Comparison of ENCODE assay signal across 29 mouse cellular contexts in the genomic region with DNA sequence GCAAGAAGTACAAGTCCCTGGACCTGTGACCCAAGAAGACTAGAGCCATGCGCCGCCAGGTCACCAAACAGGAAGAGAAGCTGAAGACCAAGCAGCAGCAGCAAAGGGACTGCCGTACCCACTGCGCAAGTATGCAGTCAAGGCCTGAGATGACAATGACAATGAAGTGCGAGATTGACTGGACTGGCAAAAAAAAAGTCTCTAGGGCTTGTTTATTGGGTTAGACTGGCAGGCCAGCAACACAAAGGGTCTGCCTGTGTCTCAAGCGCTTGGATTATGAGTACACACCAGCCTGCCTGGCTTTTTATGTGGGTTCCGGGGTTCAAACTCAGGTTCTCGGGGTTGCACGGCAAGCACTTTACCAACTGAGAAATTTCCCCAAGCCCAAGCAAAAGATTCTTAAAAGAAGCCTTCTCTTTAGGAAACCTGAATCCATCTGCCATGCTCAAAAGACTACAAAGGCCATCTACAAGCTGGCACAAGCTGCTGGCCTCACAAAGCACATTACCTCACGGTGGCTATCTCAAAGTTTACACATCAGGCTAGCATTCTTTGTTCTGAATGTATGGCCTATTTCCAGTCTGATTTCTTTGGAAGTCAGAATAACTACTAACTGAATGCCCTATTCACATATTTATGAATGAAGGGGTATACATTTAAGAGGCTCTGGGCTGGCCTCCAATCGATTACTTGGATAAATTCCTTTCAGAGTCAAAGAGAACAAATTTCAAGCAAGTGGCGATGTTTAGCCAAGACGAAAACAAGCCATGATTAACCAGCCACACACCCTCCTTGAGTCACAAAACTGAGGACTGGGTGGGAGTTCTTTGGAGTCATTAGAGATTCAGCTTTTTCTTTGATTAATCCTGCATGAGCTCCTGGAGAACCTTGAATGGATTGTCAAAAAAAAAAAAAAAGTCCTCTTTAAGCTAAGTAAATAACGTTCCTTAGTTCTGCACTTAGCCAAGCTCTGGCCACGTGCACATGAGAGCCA. TPM values are rescaled to one million over a fixed set of nuclear protein-coding genes. Genes with fewer than 3 reads are reported as not detected.
A peak's percentile ranks its signal among the peaks of the same experiment; 100 is the strongest.
DNase-seq lines count a peak whose midpoint lies in the region; ATAC-seq lines count a peak whose summit lies in the region.
"Had no signal": no experiment of that assay in that cellular context is flagged by ENCODE, and none has a peak within 500 bp of the region (broad histone marks: within the 10 kb centered on the region; RNA-seq: fewer than 3 reads in every experiment).

No protein-coding gene starts in this region.

- DNase-seq in midbrain, embryonic 14.5 days = peak; percentile 6
- no peak for DNase-seq in midbrain, embryonic 11.5 days (ENCODE audit: low spot score, missing footprints)
- peak; percentile 33 for DNase-seq in embryonic facial prominence, embryonic 14.5 days (ENCODE audit: low spot score)
- DNase-seq in gastrocnemius, postnatal 4 days (ENCODE audit: low spot score in 2 of 2) = no peak
- no peak for DNase-seq in cerebellum, postnatal 36 days
- DNase-seq: cerebellum, adult 18-20 months; cerebellum, postnatal 14 days; gastrocnemius, postnatal 25 days; kidney, adult 11 months; liver; lung, postnatal 10 days; thymus, postnatal 14 days had no signal

- H3K9me3 ChIP-seq in forebrain, embryonic 13.5 days (replicated peaks) = no peaks in the 10 kb centered on the region
- no peaks in the 10 kb centered on the region for H3K9me3 ChIP-seq in forebrain, embryonic 12.5 days
- H3K9me3 ChIP-seq in midbrain, embryonic 14.5 days (ENCODE audit: control insufficient read depth, low read length) = no peaks in the 10 kb centered on the region
- no peaks in the 10 kb centered on the region for H3K9me3 ChIP-seq in midbrain, embryonic 11.5 days (ENCODE audit: control insufficient read depth, low read length)
- no peaks in the 10 kb centered on the region for H3K9me3 ChIP-seq in embryonic facial prominence, embryonic 14.5 days (ENCODE audit: control insufficient read depth, low read length)
- no peaks in the 10 kb centered on the region for H3K9me3 ChIP-seq in stomach, embryonic 16.5 days (replicated peaks; ENCODE audit: control insufficient read depth, low read length)
- H3K9me3 ChIP-seq: limb, embryonic 10.5 days; midbrain, embryonic 10.5 days had no signal

- H3K4me1 ChIP-seq in forebrain, embryonic 13.5 days = peaks cover 5% of the 10 kb centered on the region; the same call in 1 of the 2 replicates
- no peaks in the 10 kb centered on the region for H3K4me1 ChIP-seq in forebrain, embryonic 12.5 days
- no peaks in the 10 kb centered on the region for H3K4me1 ChIP-seq in midbrain, embryonic 14.5 days (ENCODE audit: control insufficient read depth, insufficient read depth, low read length)
- H3K4me1 ChIP-seq in midbrain, embryonic 11.5 days (ENCODE audit: control insufficient read depth, insufficient read depth, low read length) = no peaks in the 10 kb centered on the region
- H3K4me1 ChIP-seq in embryonic facial prominence, embryonic 14.5 days (ENCODE audit: control insufficient read depth, insufficient read depth, low read length) = no peaks in the 10 kb centered on the region
- peaks cover 3% of the 10 kb centered on the region; the same call in 1 of the 2 replicates for H3K4me1 ChIP-seq in stomach, embryonic 16.5 days (ENCODE audit: control insufficient read depth, insufficient read depth, low read length)
- H3K4me1 ChIP-seq: limb, embryonic 10.5 days; midbrain, embryonic 10.5 days had no signal

- WGBS in forebrain, embryonic 13.5 days = 42% methylated on average over 15 of the region's 15 CpGs
- WGBS in forebrain, embryonic 12.5 days = 55% methylated on average over 15 of the region's 15 CpGs
- 76% methylated on average over 15 of the region's 15 CpGs for WGBS in midbrain, embryonic 14.5 days
- 81% methylated on average over 15 of the region's 15 CpGs for WGBS in midbrain, embryonic 11.5 days
- WGBS in embryonic facial prominence, embryonic 14.5 days = 75% methylated on average over 15 of the region's 15 CpGs
- 69% methylated on average over 15 of the region's 15 CpGs for WGBS in stomach, embryonic 16.5 days

- no peak overlapping the region for H3K4me3 ChIP-seq in forebrain, embryonic 13.5 days
- H3K4me3 ChIP-seq in forebrain, embryonic 12.5 days (replicated peaks) = no peak overlapping the region
- H3K4me3 ChIP-seq in midbrain, embryonic 14.5 days (replicated peaks; ENCODE audit: low read depth, low read length) = no peak overlapping the region
- no peak overlapping the region for H3K4me3 ChIP-seq in midbrain, embryonic 11.5 days (ENCODE audit: low read depth, low read length)
- H3K4me3 ChIP-seq in embryonic facial prominence, embryonic 14.5 days (ENCODE audit: low read depth, low read length) = no peak overlapping the region
- H3K4me3 ChIP-seq in stomach, embryonic 16.5 days (replicated peaks; ENCODE audit: low read length) = no peak overlapping the region
- H3K4me3 ChIP-seq: limb, embryonic 10.5 days; midbrain, embryonic 10.5 days had no signal

- no peak overlapping the region for H3K9ac ChIP-seq in forebrain, embryonic 13.5 days
- no peak overlapping the region for H3K9ac ChIP-seq in forebrain, embryonic 12.5 days
- H3K9ac ChIP-seq in midbrain, embryonic 14.5 days (replicated peaks; ENCODE audit: low read length) = no peak overlapping the region
- no peak overlapping the region for H3K9ac ChIP-seq in midbrain, embryonic 11.5 days (ENCODE audit: low read length)
- no peak overlapping the region for H3K9ac ChIP-seq in embryonic facial prominence, embryonic 14.5 days (ENCODE audit: low read depth, low read length)
- H3K9ac ChIP-seq in stomach, embryonic 16.5 days (ENCODE audit: low read length) = no peak overlapping the region

- no peaks in the 10 kb centered on the region for H3K36me3 ChIP-seq in forebrain, embryonic 13.5 days (ENCODE audit: poor library complexity, severe bottlenecking)
- H3K36me3 ChIP-seq in forebrain, embryonic 12.5 days (replicated peaks) = no peaks in the 10 kb centered on the region
- no peaks in the 10 kb centered on the region for H3K36me3 ChIP-seq in midbrain, embryonic 14.5 days (ENCODE audit: control insufficient read depth, insufficient read depth, low read length)
- H3K36me3 ChIP-seq in midbrain, embryonic 11.5 days (ENCODE audit: control insufficient read depth, insufficient read depth, low read length) = no peaks in the 10 kb centered on the region
- H3K36me3 ChIP-seq in embryonic facial prominence, embryonic 14.5 days (ENCODE audit: control insufficient read depth, insufficient read depth, low read length) = no peaks in the 10 kb centered on the region
- H3K36me3 ChIP-seq in stomach, embryonic 16.5 days (ENCODE audit: control insufficient read depth, insufficient read depth, low read length) = no peaks in the 10 kb centered on the region
- H3K36me3 ChIP-seq: limb, embryonic 10.5 days; midbrain, embryonic 10.5 days had no signal

- H3K27me3 ChIP-seq in forebrain, embryonic 13.5 days = peaks cover 69% of the 10 kb centered on the region
- H3K27me3 ChIP-seq in forebrain, embryonic 12.5 days = peaks cover 66% of the 10 kb centered on the region
- H3K27me3 ChIP-seq in midbrain, embryonic 14.5 days (ENCODE audit: control insufficient read depth, insufficient read depth, low read length) = no peaks in the 10 kb centered on the region
- no peaks in the 10 kb centered on the region for H3K27me3 ChIP-seq in midbrain, embryonic 11.5 days (ENCODE audit: control insufficient read depth, insufficient read depth, low read length)
- no peaks in the 10 kb centered on the region for H3K27me3 ChIP-seq in embryonic facial prominence, embryonic 14.5 days (replicated peaks; ENCODE audit: control insufficient read depth, insufficient read depth, low read length)
- peaks cover 3% of the 10 kb centered on the region; the same call in 1 of the 2 replicates for H3K27me3 ChIP-seq in stomach, embryonic 16.5 days (ENCODE audit: control insufficient read depth, insufficient read depth, low read length)

- H3K4me2 ChIP-seq in forebrain, embryonic 13.5 days = no peak overlapping the region
- H3K4me2 ChIP-seq in forebrain, embryonic 12.5 days = no peak overlapping the region
- no peak overlapping the region for H3K4me2 ChIP-seq in midbrain, embryonic 14.5 days (ENCODE audit: low read length)
- no peak overlapping the region for H3K4me2 ChIP-seq in midbrain, embryonic 11.5 days
- H3K4me2 ChIP-seq in embryonic facial prominence, embryonic 14.5 days (ENCODE audit: low read depth, low read length) = no peak overlapping the region
- H3K4me2 ChIP-seq in stomach, embryonic 16.5 days (ENCODE audit: low read depth, low read length) = no peak overlapping the region

- H3K27ac ChIP-seq in forebrain, embryonic 13.5 days = no peak overlapping the region
- H3K27ac ChIP-seq in forebrain, embryonic 12.5 days = no peak overlapping the region
- H3K27ac ChIP-seq in midbrain, embryonic 14.5 days (replicated peaks; ENCODE audit: low read depth, low read length) = no peak overlapping the region
- H3K27ac ChIP-seq in midbrain, embryonic 11.5 days (ENCODE audit: low read depth, low read length) = no peak overlapping the region
- no peak overlapping the region for H3K27ac ChIP-seq in embryonic facial prominence, embryonic 14.5 days (replicated peaks; ENCODE audit: low read depth, low read length)
- H3K27ac ChIP-seq in stomach, embryonic 16.5 days (ENCODE audit: low read length) = no peak overlapping the region
- H3K27ac ChIP-seq: hindbrain, postnatal 0 days; limb, embryonic 10.5 days; midbrain, embryonic 10.5 days had no signal

- ATAC-seq in forebrain, embryonic 13.5 days = peak; percentile 86
- ATAC-seq in forebrain, embryonic 12.5 days (ENCODE audit: low FRiP score) = no peak; the same call in 1 of the 2 replicates
- ATAC-seq in midbrain, embryonic 14.5 days (ENCODE audit: low FRiP score, low TSS enrichment) = no peak
- ATAC-seq in midbrain, embryonic 11.5 days (ENCODE audit: low FRiP score) = no peak
- no peak for ATAC-seq in embryonic facial prominence, embryonic 14.5 days (ENCODE audit: low read depth)
- ATAC-seq in stomach, embryonic 16.5 days (ENCODE audit: insufficient read depth, low FRiP score) = peak; percentile 54; the same call in 1 of the 2 replicates
- ATAC-seq: CD4-positive, CD25-positive, alpha-beta regulatory T cell, adult 4 months; hindbrain, postnatal 0 days; Patski had no signal

RNA-seq across cellular contexts. Expression of gene Npy4r, which starts 12.3 kb away (rescaled TPM):
- 0.04 and 0.05 TPM in 2 replicates for polyA plus RNA-seq in forebrain, embryonic 13.5 days (2015; fragmentation: Nextera tagmentation; extraction: Ambion mirVana)
- polyA plus RNA-seq in forebrain, embryonic 12.5 days (2016; fragmentation: Nextera tagmentation; extraction: Ambion mirVana) = 0.05 TPM in 1 of 2 replicates, not detected in the other
- 0.13 and 0.18 TPM in 2 replicates for polyA plus RNA-seq in midbrain, embryonic 14.5 days (2014; fragmentation: Nextera tagmentation; extraction: Ambion mirVana)
- polyA plus RNA-seq in midbrain, embryonic 11.5 days (2014; fragmentation: Nextera tagmentation; extraction: Ambion mirVana) = not detected in 2 replicates
- 0.26 TPM in 1 of 2 replicates, not detected in the other for polyA plus RNA-seq in embryonic facial prominence, embryonic 14.5 days (2014; fragmentation: Nextera tagmentation; extraction: Ambion mirVana)
- polyA plus RNA-seq in stomach, embryonic 16.5 days (2015; fragmentation: Nextera tagmentation; extraction: Ambion mirVana) = 0.46 and 0.47 TPM in 2 replicates
- total RNA-seq in gastrocnemius, postnatal 4 days (2021) = under 1 TPM; 0.13 to 0.17 TPM
- total RNA-seq: hematopoietic stem cell, adult 5-6 weeks; left cerebral cortex, adult 8-10 months; neutrophil, adult 5-6 weeks had no signal
- polyA plus RNA-seq: CD4-positive, CD25-positive, alpha-beta regulatory T cell, adult 4 months; limb, embryonic 10.5 days; liver, embryonic 16.5 days; midbrain, embryonic 10.5 days had no signal

RNA-seq across cellular contexts. Expression of gene A630023A22Rik, which starts 37.4 kb away (rescaled TPM):
- polyA plus RNA-seq in forebrain, embryonic 13.5 days (2015; fragmentation: Nextera tagmentation; extraction: Ambion mirVana) = not detected in 2 replicates
- not detected in 2 replicates for polyA plus RNA-seq in forebrain, embryonic 12.5 days (2016; fragmentation: Nextera tagmentation; extraction: Ambion mirVana)
- not detected in 2 replicates for polyA plus RNA-seq in midbrain, embryonic 14.5 days (2014; fragmentation: Nextera tagmentation; extraction: Ambion mirVana)
- polyA plus RNA-seq in midbrain, embryonic 11.5 days (2014; fragmentation: Nextera tagmentation; extraction: Ambion mirVana) = not detected in 2 replicates
- not detected in 2 replicates for polyA plus RNA-seq in embryonic facial prominence, embryonic 14.5 days (2014; fragmentation: Nextera tagmentation; extraction: Ambion mirVana)
- 0.43 and 0.76 TPM in 2 replicates for polyA plus RNA-seq in stomach, embryonic 16.5 days (2015; fragmentation: Nextera tagmentation; extraction: Ambion mirVana)
- total RNA-seq in gastrocnemius, postnatal 4 days (2021) = not detected
- total RNA-seq: adrenal gland, adult 18-20 months; gastrocnemius, postnatal 25 days; hematopoietic stem cell, adult 5-6 weeks; layer of hippocampus, postnatal 14 days; left cerebral cortex, adult 8-10 months; neutrophil, adult 5-6 weeks had no signal
- polyA plus RNA-seq: CD4-positive, CD25-positive, alpha-beta regulatory T cell, adult 4 months; heart, postnatal 0 days; hindbrain, postnatal 0 days; kidney, embryonic 16.5 days; limb, embryonic 10.5 days; liver, embryonic 16.5 days; midbrain, embryonic 10.5 days; small intestine, adult 2 months had no signal

RNA-seq across cellular contexts. Expression of gene Anxa8, which starts 54.2 kb away (rescaled TPM):
- polyA plus RNA-seq in forebrain, embryonic 13.5 days (2015; fragmentation: Nextera tagmentation; extraction: Ambion mirVana) = not detected in 2 replicates
- 0.24 and 0.61 TPM in 2 replicates for polyA plus RNA-seq in forebrain, embryonic 12.5 days (2016; fragmentation: Nextera tagmentation; extraction: Ambion mirVana)
- polyA plus RNA-seq in midbrain, embryonic 14.5 days (2014; fragmentation: Nextera tagmentation; extraction: Ambion mirVana) = not detected in 2 replicates
- polyA plus RNA-seq in midbrain, embryonic 11.5 days (2014; fragmentation: Nextera tagmentation; extraction: Ambion mirVana) = 0.81 and 1.0 TPM in 2 replicates
- polyA plus RNA-seq in embryonic facial prominence, embryonic 14.5 days (2014; fragmentation: Nextera tagmentation; extraction: Ambion mirVana) = 25.3 and 34.6 TPM in 2 replicates
- polyA plus RNA-seq in stomach, embryonic 16.5 days (2015; fragmentation: Nextera tagmentation; extraction: Ambion mirVana) = 56.1 and 63.4 TPM in 2 replicates
- 1 to 10 TPM; 2.2 to 3.1 TPM for total RNA-seq in gastrocnemius, postnatal 4 days (2021)
- total RNA-seq: hematopoietic stem cell, adult 5-6 weeks; hindbrain, postnatal 0 days had no signal
- polyA plus RNA-seq: CD4-positive, CD25-positive, alpha-beta regulatory T cell, adult 4 months had no signal

Comparison
In these comparisons a context has a peak if more than half of its experiments do, and no peak if none do; other contexts are left out.
1. ATAC-seq: peak in forebrain, embryonic 13.5 days (single experiment) and stomach, embryonic 16.5 days (single experiment); none in forebrain, embryonic 12.5 days (single experiment), midbrain, embryonic 14.5 days (single experiment), midbrain, embryonic 11.5 days (single experiment) and embryonic facial prominence, embryonic 14.5 days (single experiment).
2. DNase-seq: peak in midbrain, embryonic 14.5 days (single experiment) and embryonic facial prominence, embryonic 14.5 days (single experiment); none in midbrain, embryonic 11.5 days (single experiment), gastrocnemius, postnatal 4 days (0 of 2) and cerebellum, postnatal 36 days (0 of 2).
3. RNA of gene Anxa8, which starts 54.2 kb away (polyA plus RNA-seq): 56.1 to 63.4 TPM in stomach, embryonic 16.5 days and 25.3 to 34.6 TPM in embryonic facial prominence, embryonic 14.5 days; 0.81 to 1.0 TPM in midbrain, embryonic 11.5 days, 0.24 to 0.61 TPM in forebrain, embryonic 12.5 days, not detected in forebrain, embryonic 13.5 days and not detected in midbrain, embryonic 14.5 days; every median in the first group is over 10 times any median in the second.